Mouse (Mus musculus) liver, embryonic 12.5 days (tissue): ENCODE measurements around the gene Ggt7. TPM values are rescaled to one million over a fixed set of nuclear protein-coding genes. Genes with fewer than 3 reads are reported as not detected.

Source experiments
- ATAC-seq: fragments of 200-750 bp; cut with Nextera tagmentation; 2 replicates; pipeline ENCODE4 v1.8.0; 2017; ENCODE audit warnings: moderate number of reproducible peaks, mild to moderate bottlenecking, moderate library complexity
- H3K27ac ChIP-seq: fragments of 300-500 bp; sonication (generic); 2 replicates; pipeline ENCODE4 v1.5.1; 2016; ENCODE audit warnings: mild to moderate bottlenecking
- H3K27me3 ChIP-seq: fragments of 300-500 bp; sonication (generic); replicated peaks from 2 replicates; pipeline ENCODE4 v1.6.1; 2016; ENCODE audit warnings: mild to moderate bottlenecking, moderate library complexity
- H3K36me3 ChIP-seq: fragments of 300-500 bp; sonication (generic); 2 replicates; pipeline ENCODE4 v1.6.1; 2016; ENCODE audit warnings: mild to moderate bottlenecking, moderate library complexity
- H3K4me1 ChIP-seq: fragments of 300-500 bp; sonication (generic); 2 replicates; pipeline ENCODE4 v1.6.1; 2016
- H3K4me2 ChIP-seq: fragments of 300-500 bp; sonication (generic); 2 replicates; pipeline ENCODE4 v1.6.1; 2016; ENCODE audit warnings: mild to moderate bottlenecking, moderate library complexity
- H3K4me3 ChIP-seq: fragments of 300-500 bp; sonication (generic); 2 replicates; pipeline ENCODE4 v1.5.1; 2016; ENCODE audit warnings: mild to moderate bottlenecking, moderate library complexity
- H3K9ac ChIP-seq: fragments of 300-500 bp; sonication (generic); 2 replicates; pipeline ENCODE4 v1.6.1; 2016; ENCODE audit warnings: mild to moderate bottlenecking, moderate library complexity
- H3K9me3 ChIP-seq: fragments of 300-500 bp; sonication (generic); replicated peaks from 2 replicates; pipeline ENCODE4 v1.6.1; 2016; ENCODE audit warnings: mild to moderate bottlenecking, moderate library complexity
- WGBS: fragments of 180-500 bp; shearing (Covaris S2); methylation state at CpG from one replicate; pipeline ENCODE4 v1.1.7; 2016; ENCODE audit not compliant: insufficient replicate concordance; 5-methylcytosine and 5-hydroxymethylcytosine counted together
- polyA plus RNA-seq: library from polyadenylated mRNA; unstranded; fragments of >200 nt; fragmentation: Nextera tagmentation; extraction: Ambion mirVana; gene quantifications from 2 replicates; pipeline ENCODE4 v1.2.1, GENCODE M21; 2016

Gene Ggt7
- polyA plus RNA-seq, 1 experiment from 2014 or later, result 0.86 TPM

DNA sequence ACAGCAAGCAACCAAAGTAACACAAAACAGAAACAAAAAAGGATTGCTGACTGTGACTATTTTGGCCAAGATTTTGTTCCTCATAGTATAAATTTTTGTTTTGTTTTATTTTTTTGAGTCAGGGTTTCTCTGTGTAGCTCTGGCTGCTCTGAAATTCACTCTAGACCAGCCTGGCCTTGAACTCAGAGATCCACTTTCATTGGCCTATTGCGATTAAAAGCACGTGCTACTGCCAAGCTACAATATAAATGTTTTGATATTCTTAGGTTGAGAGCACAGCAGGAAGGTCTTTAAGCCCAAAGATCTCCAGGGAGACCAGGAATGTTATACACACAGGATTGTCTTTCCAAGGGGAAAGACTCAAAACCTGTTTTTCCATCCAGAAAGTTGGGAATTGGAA lies 74.6 kb downstream of the Ggt7 start:
- Histone ChIP-seq H3K9ac (no peak overlapping the region), H3K4me2 (no peak overlapping the region), H3K9me3 (no peaks in the 10 kb centered on the region), H3K27me3 (no peaks in the 10 kb centered on the region), H3K36me3 (peaks cover 2% of the 10 kb centered on the region; the same call in 1 of the 2 replicates), H3K27ac (no peak overlapping the region), H3K4me1 (no peaks in the 10 kb centered on the region), H3K4me3 (no peak overlapping the region)
- no peak for ATAC-seq
- 84% methylated on average over 2 of the region's 2 CpGs for WGBS

GRCm38 (mm10) chr2:155442916-155443315 lies 75.1 kb downstream of the Ggt7 start:
- ATAC-seq, result no peak
- peaks cover 2% of the 10 kb centered on the region; the same call in 1 of the 2 replicates for H3K36me3 ChIP-seq
- WGBS, result 84% methylated on average over 4 of the region's 4 CpGs

More at GRCm38 (mm10) chr2:155442916-155443315, 75.1 kb downstream of the Ggt7 start:
- Histone ChIP-seq H3K27me3 (no peaks in the 10 kb centered on the region), H3K9me3 (no peaks in the 10 kb centered on the region), H3K4me2 (no peak overlapping the region), H3K4me3 (no peak overlapping the region), H3K27ac (no peak overlapping the region), H3K9ac (no peak overlapping the region), H3K4me1 (no peaks in the 10 kb centered on the region)

Other genes with a start within 250 kb of the Ggt7 start
- gene Map1lc3a, start 241.9 kb downstream of the Ggt7 start, polyA plus RNA-seq, result 27.4 and 28.9 TPM in 2 replicates
- 29.0 and 29.5 TPM in 2 replicates for gene Pigu, start 160.8 kb downstream of the Ggt7 start, polyA plus RNA-seq
- 2.5 and 3.6 TPM in 2 replicates for gene Trp53inp2, start 137.2 kb downstream of the Ggt7 start, polyA plus RNA-seq
- gene Ncoa6, start 44.3 kb downstream of the Ggt7 start, polyA plus RNA-seq, result 9.2 and 10.4 TPM in 2 replicates
- gene Acss2, start 289 bp downstream of the Ggt7 start, polyA plus RNA-seq, result 25.1 and 27.1 TPM in 2 replicates
- gene Gss, start 74.6 kb upstream of the Ggt7 start, polyA plus RNA-seq, result 64.0 and 64.1 TPM in 2 replicates
- 6.0 TPM in 2 replicates for gene Myh7b, start 93.0 kb upstream of the Ggt7 start, polyA plus RNA-seq
- 78.5 and 80.9 TPM in 2 replicates for gene Trpc4ap, start 174.1 kb upstream of the Ggt7 start, polyA plus RNA-seq
- 24.6 and 25.1 TPM in 2 replicates for gene Edem2, start 211.2 kb upstream of the Ggt7 start, polyA plus RNA-seq
- gene Gm17581, start 217.6 kb upstream of the Ggt7 start, polyA plus RNA-seq, result not detected in 2 replicates
- gene Procr, start 232.9 kb upstream of the Ggt7 start, polyA plus RNA-seq, result 1.2 and 1.5 TPM in 2 replicates